Comparison of ENCODE assay signal across 11 mouse cellular contexts in genomic region chr16:15054306-15055001, GRCm38 (mm10).
DNase-seq lines count a peak whose midpoint lies in the region; ATAC-seq lines count a peak whose summit lies in the region.
"Had no signal": no experiment of that assay in that cellular context is flagged by ENCODE, and none has a peak within 500 bp of the region (broad histone marks: within the 10 kb centered on the region; RNA-seq: fewer than 3 reads in every experiment).

No protein-coding gene starts in this region.

- H3K4me2 ChIP-seq in heart, embryonic 11.5 days = no peak overlapping the region
- no peak overlapping the region for H3K4me2 ChIP-seq in embryonic facial prominence, embryonic 14.5 days (ENCODE audit: low read depth, low read length)
- H3K4me2 ChIP-seq in limb, embryonic 11.5 days (ENCODE audit: low read depth, severe bottlenecking) = no peak overlapping the region

- H3K4me3 ChIP-seq in heart, embryonic 11.5 days (ENCODE audit: low read depth, low read length) = no peak overlapping the region
- no peak overlapping the region for H3K4me3 ChIP-seq in embryonic facial prominence, embryonic 14.5 days (ENCODE audit: low read depth, low read length)
- no peak overlapping the region for H3K4me3 ChIP-seq in limb, embryonic 11.5 days (ENCODE audit: low read depth, low read length)
- H3K4me3 ChIP-seq: megakaryocyte, embryonic 14.5 days had no signal

- DNase-seq in heart, adult 18-20 months = peak; percentile 24 to 44
- DNase-seq in NIH3T3 (ENCODE audit: low read depth) = peak; percentile 50
- peak; percentile 68 for DNase-seq in embryonic facial prominence, embryonic 14.5 days (ENCODE audit: low spot score)
- peak; percentile 26 for DNase-seq in limb, embryonic 11.5 days (ENCODE audit: low spot score)
- DNase-seq in ovary, postnatal 36 days (ENCODE audit: low spot score) = no peak
- DNase-seq in ovary, adult 18-20 months (ENCODE audit: low spot score) = no peak
- DNase-seq in kidney, adult 9 months = no peak
- DNase-seq: cerebellum, postnatal 25 days; left cerebral cortex, postnatal 4 days had no signal

- H3K36me3 ChIP-seq in heart, embryonic 11.5 days (ENCODE audit: control insufficient read depth, insufficient read depth, low read length) = no peaks in the 10 kb centered on the region
- no peaks in the 10 kb centered on the region for H3K36me3 ChIP-seq in embryonic facial prominence, embryonic 14.5 days (ENCODE audit: control insufficient read depth, insufficient read depth, low read length)
- no peaks in the 10 kb centered on the region for H3K36me3 ChIP-seq in limb, embryonic 11.5 days (ENCODE audit: control insufficient read depth, insufficient read depth, low read length)

- no peak overlapping the region for H3K9ac ChIP-seq in heart, embryonic 11.5 days (ENCODE audit: low read depth, low read length)
- H3K9ac ChIP-seq in embryonic facial prominence, embryonic 14.5 days (ENCODE audit: low read depth, low read length) = no peak overlapping the region
- no peak overlapping the region for H3K9ac ChIP-seq in limb, embryonic 11.5 days (ENCODE audit: low read length)

- no peak overlapping the region for H3K27ac ChIP-seq in heart, embryonic 11.5 days (ENCODE audit: low read depth, low read length)
- peak overlapping the region; percentile 50 for H3K27ac ChIP-seq in embryonic facial prominence, embryonic 14.5 days (replicated peaks; ENCODE audit: low read depth, low read length)
- H3K27ac ChIP-seq in limb, embryonic 11.5 days (replicated peaks; ENCODE audit: low read depth, low read length) = peak overlapping the region; percentile 95

- ATAC-seq in heart, embryonic 11.5 days (replicated peaks; ENCODE audit: insufficient number of reproducible peaks, low FRiP score, low TSS enrichment) = no peak
- ATAC-seq in embryonic facial prominence, embryonic 14.5 days (ENCODE audit: low read depth) = no peak
- ATAC-seq in limb, embryonic 11.5 days (ENCODE audit: insufficient number of reproducible peaks, low FRiP score, low TSS enrichment, low read depth) = no peak

- no peaks in the 10 kb centered on the region for H3K9me3 ChIP-seq in heart, embryonic 11.5 days (replicated peaks; ENCODE audit: control insufficient read depth, low read length)
- H3K9me3 ChIP-seq in embryonic facial prominence, embryonic 14.5 days (ENCODE audit: control insufficient read depth, low read length) = no peaks in the 10 kb centered on the region
- H3K9me3 ChIP-seq in limb, embryonic 11.5 days (ENCODE audit: control insufficient read depth, low read length) = no peaks in the 10 kb centered on the region

- no peaks in the 10 kb centered on the region for H3K27me3 ChIP-seq in heart, embryonic 11.5 days (ENCODE audit: control insufficient read depth, insufficient read depth, low read length)
- H3K27me3 ChIP-seq in embryonic facial prominence, embryonic 14.5 days (replicated peaks; ENCODE audit: control insufficient read depth, insufficient read depth, low read length) = no peaks in the 10 kb centered on the region
- no peaks in the 10 kb centered on the region for H3K27me3 ChIP-seq in limb, embryonic 11.5 days (ENCODE audit: control insufficient read depth, insufficient read depth, low read length)
- H3K27me3 ChIP-seq: megakaryocyte, embryonic 14.5 days had no signal

- 28% methylated on average over 5 of the region's 5 CpGs for WGBS in heart, embryonic 11.5 days (ENCODE audit: insufficient replicate concordance)
- WGBS in embryonic facial prominence, embryonic 14.5 days = 13% methylated on average over 5 of the region's 5 CpGs
- 24% methylated on average over 5 of the region's 5 CpGs for WGBS in limb, embryonic 11.5 days

- H3K4me1 ChIP-seq in heart, embryonic 11.5 days (ENCODE audit: control insufficient read depth, insufficient read depth, low read length) = peaks cover 18% of the 10 kb centered on the region
- peaks cover 52% of the 10 kb centered on the region for H3K4me1 ChIP-seq in embryonic facial prominence, embryonic 14.5 days (ENCODE audit: control insufficient read depth, insufficient read depth, low read length)
- H3K4me1 ChIP-seq in limb, embryonic 11.5 days (ENCODE audit: control insufficient read depth, insufficient read depth, low read length) = peaks cover 22% of the 10 kb centered on the region
- H3K4me1 ChIP-seq: megakaryocyte, embryonic 14.5 days had no signal

Comparison
In these comparisons a context has a peak if more than half of its experiments do, and no peak if none do; other contexts are left out.
1. DNase-seq: peak in heart, adult 18-20 months (2 of 2), NIH3T3 (single experiment), embryonic facial prominence, embryonic 14.5 days (single experiment) and limb, embryonic 11.5 days (single experiment); none in ovary, postnatal 36 days (single experiment), ovary, adult 18-20 months (single experiment) and kidney, adult 9 months (single experiment).